Mouse (Mus musculus) liver, postnatal 0 days (tissue): ENCODE results near the gene Foxn3. TPM values are rescaled to one million over a fixed set of nuclear protein-coding genes. Genes with fewer than 3 reads are reported as not detected.

ENCODE experiments used
- ATAC-seq: fragments of 200-750 bp; cut with Nextera tagmentation; 2 replicates; pipeline ENCODE4 v1.8.0; 2017; ENCODE audit warnings: mild to moderate bottlenecking, moderate library complexity
- DNase-seq: peaks from one replicate; pipeline ENCODE4 v3.0.0-alpha.2; 2016
- H3K27ac ChIP-seq: fragments of 300-500 bp; sonication (generic); 2 replicates; pipeline ENCODE4 v1.5.1; 2014; ENCODE audit warnings: antibody characterized with exemption, moderate library complexity, mild to moderate bottlenecking, low read depth
- H3K27me3 ChIP-seq: fragments of 300-500 bp; sonication (generic); 2 replicates; pipeline ENCODE4 v1.6.1; 2014; ENCODE audit warnings: low read length, control low read depth, mixed read lengths; ENCODE audit not compliant: insufficient read depth
- H3K36me3 ChIP-seq: fragments of 300-500 bp; sonication (generic); replicated peaks from 2 replicates; pipeline ENCODE4 v1.6.1; 2014; ENCODE audit warnings: mild to moderate bottlenecking, control low read depth, low read length, moderate library complexity, mixed read lengths; ENCODE audit not compliant: insufficient read depth
- H3K4me1 ChIP-seq: fragments of 300-500 bp; sonication (generic); 2 replicates; pipeline ENCODE4 v1.6.1; 2014; ENCODE audit warnings: antibody characterized with exemption, mild to moderate bottlenecking, control low read depth; ENCODE audit not compliant: insufficient read depth
- H3K4me2 ChIP-seq: fragments of 300-500 bp; sonication (generic); 2 replicates; pipeline ENCODE4 v1.6.1; 2014; ENCODE audit warnings: low read depth, mild to moderate bottlenecking, low read length, moderate library complexity, mixed read lengths
- H3K4me3 ChIP-seq: fragments of 300-500 bp; sonication (generic); 2 replicates; pipeline ENCODE4 v1.5.1; 2014; ENCODE audit warnings: low read depth, low read length
- H3K9ac ChIP-seq: fragments of 300-500 bp; sonication (generic); replicated peaks from 2 replicates; pipeline ENCODE4 v1.6.1; 2014; ENCODE audit warnings: mild to moderate bottlenecking, moderate library complexity
- H3K9me3 ChIP-seq: fragments of 300-500 bp; sonication (generic); 2 replicates; pipeline ENCODE4 v1.6.1; 2016; ENCODE audit warnings: mild to moderate bottlenecking, control low read depth, low read length, mixed read lengths
- CTCF ChIP-seq: sonication (generic); IDR thresholded peaks from 2 replicates; pipeline ENCODE4 v1.5.1; 2016; ENCODE audit warnings: antibody characterized with exemption, low read depth
- EP300 ChIP-seq: IDR thresholded peaks from 2 replicates; pipeline ENCODE4 v1.6.1; 2016; ENCODE audit warnings: antibody characterized with exemption, low read depth, mild to moderate bottlenecking
- WGBS: fragments of 180-500 bp; shearing (Covaris S2); extraction: QIAGEN DNeasy Blood & Tissue Kit; methylation state at CpG from one replicate; pipeline ENCODE4 v1.1.7; 2014; ENCODE audit not compliant: insufficient replicate concordance; 5-methylcytosine and 5-hydroxymethylcytosine counted together
- polyA plus RNA-seq: library from polyadenylated mRNA; unstranded; fragments of >200 nt; fragmentation: Nextera tagmentation; extraction: Ambion mirVana; gene quantifications from 2 replicates; pipeline ENCODE4 v1.2.1, GENCODE M21; 2015

Gene Foxn3
- polyA plus RNA-seq, 1 experiment from 2014 or later: 31.2 TPM

DNA sequence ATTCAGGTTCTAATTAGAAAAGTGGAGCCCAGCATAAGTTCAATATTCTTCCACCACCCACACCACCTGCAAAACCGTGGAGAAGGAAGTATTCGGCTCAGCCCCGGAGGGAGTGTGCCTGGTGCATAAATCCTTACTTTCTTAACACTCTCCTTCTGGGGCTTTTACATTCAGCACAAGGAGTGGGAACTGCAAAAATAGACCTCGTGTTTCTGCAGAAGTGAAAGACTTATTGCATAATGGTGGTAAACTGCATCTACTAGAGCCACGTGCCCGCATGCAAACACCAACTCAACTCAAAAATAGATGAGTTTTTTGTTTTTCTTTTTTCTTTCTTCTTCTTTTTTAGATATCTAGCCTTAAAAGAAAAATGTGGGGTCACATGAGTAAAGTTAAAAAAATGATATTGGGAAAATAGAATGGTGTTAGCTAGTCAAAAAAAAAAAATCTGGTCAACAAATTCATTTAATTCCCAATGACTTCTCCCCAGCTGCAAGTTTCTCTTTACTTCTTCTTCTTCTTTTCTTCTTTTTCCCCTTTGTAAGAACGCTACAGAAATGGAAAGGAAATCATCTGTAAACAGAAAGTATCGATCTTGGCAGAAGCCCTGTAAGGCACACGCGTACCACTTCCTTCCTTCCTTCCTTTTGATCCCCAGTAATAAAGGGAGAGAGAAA is 45.0 kb upstream of the Foxn3 start:
- Histone ChIP-seq H3K27ac (no peak overlapping the region), H3K9me3 (no peaks in the 10 kb centered on the region), H3K36me3 (no peaks in the 10 kb centered on the region), H3K4me2 (no peak overlapping the region), H3K9ac (no peak overlapping the region), H3K4me3 (no peak overlapping the region), H3K4me1 (no peaks in the 10 kb centered on the region; the same call in 1 of the 2 replicates), H3K27me3 (no peaks in the 10 kb centered on the region)
- no peak for DNase-seq
- TF ChIP-seq CTCF: no peak
- no peak for TF ChIP-seq EP300
- ATAC-seq: no peak
- 34% methylated on average over 10 of the region's 10 CpGs for WGBS

GRCm38 (mm10) chr12:99603381-99603780 is 40.0 kb upstream of the Foxn3 start:
- 80% methylated on average over 2 of the region's 2 CpGs for WGBS
- H3K4me3 ChIP-seq: no peak overlapping the region
- TF ChIP-seq EP300: no peak
- no peak for TF ChIP-seq CTCF
- H3K36me3 ChIP-seq: no peaks in the 10 kb centered on the region
- H3K4me2 ChIP-seq: no peak overlapping the region
- no peaks in the 10 kb centered on the region for H3K9me3 ChIP-seq
- H3K9ac ChIP-seq: no peak overlapping the region
- no peak for DNase-seq
- H3K27ac ChIP-seq: no peak overlapping the region
- H3K27me3 ChIP-seq: no peaks in the 10 kb centered on the region
- ATAC-seq: no peak
- H3K4me1 ChIP-seq: no peaks in the 10 kb centered on the region

DNA sequence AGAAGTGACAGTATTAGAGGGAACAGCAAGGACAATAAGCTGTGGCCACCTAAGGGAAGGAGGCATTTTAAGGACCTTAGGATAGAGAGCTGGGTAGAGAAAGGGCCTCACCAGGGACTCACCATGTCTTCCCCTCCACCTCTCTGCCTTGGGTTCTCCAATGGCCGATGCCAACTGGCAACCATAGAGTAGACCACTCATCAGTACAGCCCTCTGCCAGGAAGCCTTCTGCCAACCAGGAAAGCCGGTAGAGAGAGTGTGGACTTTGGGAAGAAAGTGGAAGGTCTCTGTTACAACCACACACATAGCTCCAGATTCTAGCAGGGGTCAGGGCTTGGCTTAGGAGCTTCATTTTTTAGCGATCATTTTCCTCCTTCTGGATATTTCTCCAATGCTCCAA is 38.5 kb upstream of the Foxn3 start:
- Histone ChIP-seq H3K36me3 (no peaks in the 10 kb centered on the region), H3K9ac (no peak overlapping the region), H3K9me3 (no peaks in the 10 kb centered on the region), H3K4me1 (no peaks in the 10 kb centered on the region), H3K4me3 (no peak overlapping the region), H3K27ac (no peak overlapping the region), H3K27me3 (no peaks in the 10 kb centered on the region), H3K4me2 (no peak overlapping the region)
- DNase-seq (no peak), ATAC-seq (no peak)
- WGBS: 79% methylated on average over 3 of the region's 3 CpGs
- TF ChIP-seq EP300 (no peak), CTCF (no peak)

- no peaks in the 10 kb centered on the region for H3K9me3 ChIP-seq
- H3K4me2 ChIP-seq: no peak overlapping the region
- no peak overlapping the region for H3K9ac ChIP-seq
- H3K27ac ChIP-seq: no peak overlapping the region
- ATAC-seq (no peak), DNase-seq (no peak)
- no peak overlapping the region for H3K4me3 ChIP-seq
- 39% methylated on average over 8 of the region's 8 CpGs for WGBS
- no peaks in the 10 kb centered on the region for H3K4me1 ChIP-seq
- H3K36me3 ChIP-seq: no peaks in the 10 kb centered on the region
- H3K27me3 ChIP-seq: no peaks in the 10 kb centered on the region
- TF ChIP-seq CTCF (no peak), EP300 (no peak)
These were observed 38.0 kb upstream of the Foxn3 start for GRCm38 (mm10) chr12:99601392-99601791.

- TF ChIP-seq CTCF (no peak), EP300 (no peak)
These were observed 36.2 kb upstream of the Foxn3 start for GRCm38 (mm10) chr12:99599606-99600005.

DNA sequence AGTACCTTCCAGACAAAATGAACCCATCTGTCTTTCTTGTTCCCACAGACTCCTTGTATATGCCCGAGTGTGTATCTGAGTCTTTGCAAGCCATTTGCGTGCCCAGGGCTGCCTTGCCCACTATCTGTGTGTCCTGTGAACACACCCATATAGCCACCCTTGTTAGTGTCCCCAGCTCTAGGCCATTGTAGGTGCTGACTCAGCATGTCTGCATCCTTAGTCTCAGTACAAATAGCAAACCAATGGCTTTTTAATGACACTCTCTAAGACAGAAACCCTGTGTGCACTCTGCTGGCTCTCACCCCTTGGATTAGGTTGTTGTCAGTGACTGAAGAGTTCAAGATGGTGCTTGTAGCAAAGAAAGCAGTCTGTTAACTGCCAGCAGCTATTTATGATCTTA is 33.0 kb upstream of the Foxn3 start:
- 85% methylated on average over 2 of the region's 2 CpGs for WGBS
- ATAC-seq: no peak
- TF ChIP-seq CTCF: no peak
- TF ChIP-seq EP300: no peak
- Histone ChIP-seq H3K36me3 (no peaks in the 10 kb centered on the region), H3K9ac (no peak overlapping the region), H3K27ac (no peak overlapping the region), H3K27me3 (no peaks in the 10 kb centered on the region), H3K9me3 (no peaks in the 10 kb centered on the region), H3K4me1 (no peaks in the 10 kb centered on the region), H3K4me3 (no peak overlapping the region), H3K4me2 (no peak overlapping the region)
- DNase-seq: no peak

More at GRCm38 (mm10) chr12:99599606-99600005, 36.2 kb upstream of the Foxn3 start:
- Histone ChIP-seq H3K36me3 (no peaks in the 10 kb centered on the region), H3K4me2 (no peak overlapping the region), H3K9me3 (no peaks in the 10 kb centered on the region), H3K4me1 (no peaks in the 10 kb centered on the region), H3K27me3 (no peaks in the 10 kb centered on the region), H3K4me3 (no peak overlapping the region), H3K27ac (no peak overlapping the region), H3K9ac (no peak overlapping the region)
- DNase-seq (no peak), ATAC-seq (no peak)
- WGBS: 84% methylated on average over 7 of the region's 7 CpGs
